Mouse (Mus musculus): ENCODE measurements around the gene AL731706.1. TPM values are rescaled to one million over a fixed set of nuclear protein-coding genes. Genes with fewer than 3 reads are reported as not detected.
"Not testable (repeated sequence)": the region's sequence is repeated elsewhere in the genome, so short reads cannot be mapped to it uniquely, and the experiment has no call there.

Gene AL731706.1
- polyA plus RNA-seq, 1 experiment from 2014 or later = 29.5 TPM

GRCm38 (mm10) chr2:136891951-136892371 lies 772 bp upstream of the AL731706.1 start:
- no peak for TF ChIP-seq CTCF (IDR thresholded peaks at IDR 0.05; ENCODE audit: low read depth)
- under 1% methylated on average over 23 of the region's 23 CpGs for WGBS
- ATAC-seq (ENCODE audit: insufficient read depth) = peak; percentile 84

GRCm38 (mm10) chr2:136890716-136891067 lies 497 bp downstream of the AL731706.1 start:
- DNase-seq; H3K9me3 ChIP-seq (ENCODE audit: low read depth, low read length); H3K4me1 ChIP-seq (ENCODE audit: insufficient read depth); H3K36me3 ChIP-seq (ENCODE audit: insufficient read depth); H3K27me3 ChIP-seq (ENCODE audit: insufficient read depth, low read length): not testable (repeated sequence)
- Histone ChIP-seq H3K9ac (peak overlapping the region; percentile 71), H3K27ac (ENCODE audit: low read depth) (peak overlapping the region; percentile 92), H3K4me3 (ENCODE audit: low read depth, low read length) (peak overlapping the region; percentile 75), H3K4me2 (peak overlapping the region; percentile 53)
- WGBS = 5% methylated on average over 15 of the region's 15 CpGs
- ATAC-seq (ENCODE audit: insufficient read depth) = peak; percentile 62

More at GRCm38 (mm10) chr2:136891951-136892371, 772 bp upstream of the AL731706.1 start:
- Histone ChIP-seq H3K27ac (ENCODE audit: low read depth) (peak overlapping the region; percentile 92), H3K27me3 (ENCODE audit: insufficient read depth, low read length) (no peaks in the 10 kb centered on the region), H3K4me1 (ENCODE audit: insufficient read depth) (peaks cover 9% of the 10 kb centered on the region), H3K9me3 (ENCODE audit: low read depth, low read length) (no peaks in the 10 kb centered on the region), H3K36me3 (ENCODE audit: insufficient read depth) (no peaks in the 10 kb centered on the region), H3K9ac (peak overlapping the region; percentile 56), H3K4me2 (peak overlapping the region; percentile 63), H3K4me3 (ENCODE audit: low read depth, low read length) (peak overlapping the region; percentile 75)
- DNase-seq = peak; percentile 98

GRCm38 (mm10) chr2:136886846-136887245 lies 4.3 kb downstream of the AL731706.1 start:
- H3K27ac ChIP-seq (ENCODE audit: low read depth) = no peak overlapping the region
- H3K4me3 ChIP-seq (ENCODE audit: low read depth, low read length) = no peak overlapping the region
- H3K4me2 ChIP-seq = no peak overlapping the region
- DNase-seq (peak; percentile 68), ATAC-seq (ENCODE audit: insufficient read depth) (no peak)
- H3K4me1 ChIP-seq (ENCODE audit: insufficient read depth) = 0 out of 2 replicates have a peak, but pooled peaks cover 4% of the 10 kb centered on the region
- H3K27me3 ChIP-seq (ENCODE audit: insufficient read depth, low read length) = no peaks in the 10 kb centered on the region
- peaks cover 30% of the 10 kb centered on the region for H3K36me3 ChIP-seq (ENCODE audit: insufficient read depth)
- TF ChIP-seq CTCF (IDR thresholded peaks at IDR 0.05; ENCODE audit: low read depth) = peak; percentile 43
- no peaks in the 10 kb centered on the region for H3K9me3 ChIP-seq (ENCODE audit: low read depth, low read length)
- 52% methylated on average over 4 of the region's 4 CpGs for WGBS
- no peak overlapping the region for H3K9ac ChIP-seq

GRCm38 (mm10) chr2:136885579-136885978 lies 5.6 kb downstream of the AL731706.1 start, which contains the start of gene AL731706.2:
Gene AL731706.2, minus strand, starts transcription at chr2:136885679.
- no peak within 1 kb of the TSS for H3K9ac ChIP-seq
- H3K9me3 ChIP-seq (ENCODE audit: low read depth, low read length) = no peaks in the 10 kb centered on the region
- H3K4me2 ChIP-seq = no peak within 1 kb of the TSS
- no peak for TF ChIP-seq CTCF (IDR thresholded peaks at IDR 0.05; ENCODE audit: low read depth)
- DNase-seq (no peak), ATAC-seq (ENCODE audit: insufficient read depth) (no peak)
- WGBS = 91% methylated on average over 2 of the region's 2 CpGs
- no peaks in the 10 kb centered on the region for H3K27me3 ChIP-seq (ENCODE audit: insufficient read depth, low read length)
- no peak within 1 kb of the TSS for H3K4me3 ChIP-seq (ENCODE audit: low read depth, low read length)
- no peak within 1 kb of the TSS for H3K27ac ChIP-seq (ENCODE audit: low read depth)
- 0 out of 2 replicates have a peak, but pooled peaks cover 4% of the 10 kb centered on the region for H3K4me1 ChIP-seq (ENCODE audit: insufficient read depth)
- peaks cover 41% of the 10 kb centered on the region for H3K36me3 ChIP-seq (ENCODE audit: insufficient read depth)

- ATAC-seq (ENCODE audit: insufficient read depth) = no peak
- Histone ChIP-seq H3K27me3 (ENCODE audit: insufficient read depth, low read length) (no peaks in the 10 kb centered on the region), H3K4me3 (ENCODE audit: low read depth, low read length) (no peak overlapping the region), H3K9me3 (ENCODE audit: low read depth, low read length) (no peaks in the 10 kb centered on the region), H3K9ac (no peak overlapping the region), H3K4me2 (no peak overlapping the region), H3K4me1 (ENCODE audit: insufficient read depth) (no peaks in the 10 kb centered on the region), H3K36me3 (ENCODE audit: insufficient read depth) (no peaks in the 10 kb centered on the region), H3K27ac (ENCODE audit: low read depth) (no peak overlapping the region)
- no peak for DNase-seq
- TF ChIP-seq CTCF (IDR thresholded peaks at IDR 0.05; ENCODE audit: low read depth) = no peak
- WGBS = 48% methylated on average over 5 of the region's 5 CpGs
Observed at GRCm38 (mm10) chr2:136854543-136855388, 36.4 kb downstream of the AL731706.1 start.

- TF ChIP-seq CTCF (IDR thresholded peaks at IDR 0.05; ENCODE audit: low read depth) = no peak
- no peak for DNase-seq
Observed at GRCm38 (mm10) chr2:136850366-136850765, 40.8 kb downstream of the AL731706.1 start.

GRCm38 (mm10) chr2:136837994-136838393 lies 53.2 kb downstream of the AL731706.1 start:
- no peaks in the 10 kb centered on the region for H3K9me3 ChIP-seq (ENCODE audit: low read depth, low read length)
- TF ChIP-seq CTCF (IDR thresholded peaks at IDR 0.05; ENCODE audit: low read depth) = no peak
- no peak overlapping the region for H3K9ac ChIP-seq
- H3K27me3 ChIP-seq (ENCODE audit: insufficient read depth, low read length) = no peaks in the 10 kb centered on the region
- no peak overlapping the region for H3K27ac ChIP-seq (ENCODE audit: low read depth)
- no peak overlapping the region for H3K4me2 ChIP-seq
- H3K4me1 ChIP-seq (ENCODE audit: insufficient read depth) = no peaks in the 10 kb centered on the region
- H3K36me3 ChIP-seq (ENCODE audit: insufficient read depth) = no peaks in the 10 kb centered on the region
- WGBS = 57% methylated on average over 1 of the region's 1 CpGs
- ATAC-seq (ENCODE audit: insufficient read depth) (no peak), DNase-seq (no peak)
- no peak overlapping the region for H3K4me3 ChIP-seq (ENCODE audit: low read depth, low read length)

More at GRCm38 (mm10) chr2:136850366-136850765, 40.8 kb downstream of the AL731706.1 start:
- H3K4me1 ChIP-seq (ENCODE audit: insufficient read depth) = no peaks in the 10 kb centered on the region
- H3K9me3 ChIP-seq (ENCODE audit: low read depth, low read length) = no peaks in the 10 kb centered on the region
- no peak overlapping the region for H3K4me2 ChIP-seq
- WGBS = 53% methylated on average over 3 of the region's 3 CpGs
- H3K4me3 ChIP-seq (ENCODE audit: low read depth, low read length) = no peak overlapping the region
- no peak for ATAC-seq (ENCODE audit: insufficient read depth)
- H3K27ac ChIP-seq (ENCODE audit: low read depth) = no peak overlapping the region
- H3K9ac ChIP-seq = no peak overlapping the region
- H3K36me3 ChIP-seq (ENCODE audit: insufficient read depth) = no peaks in the 10 kb centered on the region
- H3K27me3 ChIP-seq (ENCODE audit: insufficient read depth, low read length) = no peaks in the 10 kb centered on the region

Data from lung, embryonic 14.5 days (tissue).